Mouse (Mus musculus) Muller cell, postnatal 12 days (primary cell): ENCODE data around the gene Gm44790.

Experiments
- DNase-seq: peaks from one replicate; pipeline ENCODE4 v3.0.0-alpha.2; 2015; ENCODE audit errors: inconsistent ontology term

Gm44790 gene

DNA sequence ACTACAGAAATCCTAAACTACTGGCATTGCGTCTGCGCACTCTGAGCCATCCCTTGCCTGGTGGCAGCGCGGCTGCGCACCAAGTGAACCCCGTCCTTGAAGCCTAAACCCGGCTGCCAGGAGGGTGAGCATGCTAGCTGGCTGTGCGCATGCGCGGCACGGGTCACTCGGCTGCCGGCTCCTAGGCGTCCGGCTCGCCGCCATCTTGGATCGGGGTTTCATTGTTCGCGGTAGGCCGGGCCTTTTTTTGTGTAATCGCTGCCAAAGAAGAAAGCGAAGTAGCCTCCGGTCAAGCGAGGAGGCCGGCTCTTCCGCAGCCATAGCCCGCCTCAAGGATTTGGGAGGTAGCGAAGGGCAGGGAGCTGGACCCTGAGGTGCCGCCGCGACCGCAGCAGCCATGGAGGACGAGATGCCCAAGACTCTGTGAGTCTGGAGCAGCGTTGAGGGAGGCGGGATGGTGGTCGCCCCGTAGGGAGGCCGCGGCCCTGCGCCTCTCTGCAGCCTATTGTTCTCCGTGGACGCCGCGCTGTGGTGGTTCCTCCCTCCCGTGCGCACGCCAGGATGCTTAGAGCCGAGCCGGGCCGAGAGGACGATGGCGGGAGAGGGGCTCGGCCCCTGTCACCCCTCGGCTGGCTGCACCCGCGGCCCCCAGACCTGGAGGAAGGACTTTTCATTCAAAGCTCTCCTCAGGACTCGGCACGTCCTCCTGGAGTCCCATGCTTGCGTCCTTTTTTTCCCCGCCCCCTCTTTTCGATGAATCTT is 22.2 kb upstream of the Gm44790 start, which contains the start of gene Tia1:
Tia1 (plus strand) TSS at position 120 of the 762 bp plus-strand sequence.
- DNase-seq = peak; percentile 98

DNA sequence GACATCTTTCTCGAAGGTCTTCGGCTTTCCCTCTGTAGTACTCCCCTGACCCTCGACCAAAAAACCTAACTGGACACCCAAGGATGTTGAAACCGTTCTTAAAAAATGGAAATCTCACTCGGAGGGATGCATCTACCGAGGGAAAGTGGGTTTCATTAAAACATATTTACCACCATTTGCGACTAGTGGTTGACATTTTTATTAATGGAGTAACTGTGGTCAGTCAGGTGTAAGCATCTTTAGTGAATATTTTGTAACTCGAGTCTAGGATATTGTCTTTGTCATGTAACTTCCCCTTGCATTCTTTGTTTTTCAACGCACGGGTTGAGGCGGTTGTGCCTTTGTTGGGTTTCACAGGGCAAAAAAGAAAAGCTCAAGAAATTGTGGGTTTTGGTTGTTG is 21.5 kb upstream of the Gm44790 start:
- DNase-seq = peak; percentile 43

DNA sequence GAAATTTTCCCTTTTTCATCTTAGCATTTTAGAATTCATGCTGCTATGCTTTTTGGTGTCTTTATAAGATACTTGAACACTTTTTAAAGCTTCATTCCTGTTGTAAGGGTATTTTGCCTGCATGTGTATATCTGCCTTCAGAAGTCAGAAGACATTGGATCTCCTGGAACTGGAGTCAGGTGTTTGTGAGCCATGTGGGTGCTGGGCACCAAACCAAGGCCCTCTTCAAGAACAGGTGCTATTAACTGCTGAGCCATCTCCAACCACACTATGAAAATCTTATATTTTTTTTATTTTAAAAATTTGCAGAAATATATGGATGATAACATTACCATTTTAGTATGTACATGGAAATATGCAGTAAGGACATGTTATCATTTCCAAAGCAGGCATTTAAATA is 20.2 kb upstream of the Gm44790 start:
- no peak for DNase-seq

DNA sequence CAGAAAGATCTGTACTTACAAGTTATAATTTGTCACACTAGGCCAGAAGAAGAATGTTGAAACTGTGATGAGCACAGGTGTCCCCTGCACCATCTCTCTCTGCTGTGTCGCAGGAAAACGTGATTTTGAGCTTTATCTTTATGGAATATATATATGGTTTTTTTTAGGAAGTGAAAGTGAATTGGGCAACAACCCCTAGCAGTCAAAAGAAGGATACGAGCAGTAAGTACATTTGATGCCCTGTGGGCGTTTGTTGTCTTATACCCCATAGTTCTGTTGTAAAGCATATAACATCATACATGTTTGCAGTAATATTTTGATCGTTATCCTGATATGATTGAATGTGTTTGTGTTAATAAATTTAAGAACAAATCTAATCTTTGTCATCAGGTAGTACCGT is 7.7 kb upstream of the Gm44790 start:
- DNase-seq = no peak

DNA sequence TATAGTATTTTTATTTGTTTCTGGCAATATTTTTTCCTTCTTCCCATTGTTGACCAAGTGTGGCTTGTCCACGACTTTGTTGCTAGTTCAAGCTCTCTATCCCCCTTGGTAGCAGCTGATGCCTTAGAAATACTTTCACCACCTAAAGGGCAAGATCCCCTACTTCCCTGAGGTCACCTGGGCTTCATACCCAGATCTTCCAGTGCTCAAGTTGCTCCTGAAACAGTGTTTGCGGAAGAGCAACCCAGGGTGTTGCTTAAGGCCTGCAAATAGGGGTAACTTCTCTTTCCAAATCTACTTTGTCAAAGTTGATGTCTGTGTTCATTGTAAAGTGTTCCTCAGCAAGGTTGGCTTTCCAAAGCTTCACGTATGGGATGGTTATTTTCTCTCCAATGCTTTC is 7.2 kb upstream of the Gm44790 start:
- no peak for DNase-seq

DNA sequence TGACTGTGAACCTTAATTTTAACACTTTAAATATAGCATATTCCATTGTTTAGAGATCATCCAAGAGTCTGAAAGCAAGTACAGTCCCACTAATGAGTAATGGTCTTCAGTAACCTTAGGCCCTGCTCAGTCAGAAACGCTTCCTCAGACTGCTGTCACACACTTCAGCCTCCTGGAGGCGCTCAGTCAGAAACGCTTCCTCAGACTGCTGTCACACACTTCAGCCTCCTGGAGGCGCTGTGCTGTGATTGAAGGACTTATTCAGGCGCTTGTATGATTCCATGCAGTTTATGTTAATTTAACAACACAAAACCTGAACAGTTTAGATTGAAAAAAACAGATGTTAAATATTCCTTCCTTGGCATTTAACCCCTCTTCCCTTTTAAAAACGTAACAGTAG is 6.0 kb upstream of the Gm44790 start:
- DNase-seq = no peak

DNA sequence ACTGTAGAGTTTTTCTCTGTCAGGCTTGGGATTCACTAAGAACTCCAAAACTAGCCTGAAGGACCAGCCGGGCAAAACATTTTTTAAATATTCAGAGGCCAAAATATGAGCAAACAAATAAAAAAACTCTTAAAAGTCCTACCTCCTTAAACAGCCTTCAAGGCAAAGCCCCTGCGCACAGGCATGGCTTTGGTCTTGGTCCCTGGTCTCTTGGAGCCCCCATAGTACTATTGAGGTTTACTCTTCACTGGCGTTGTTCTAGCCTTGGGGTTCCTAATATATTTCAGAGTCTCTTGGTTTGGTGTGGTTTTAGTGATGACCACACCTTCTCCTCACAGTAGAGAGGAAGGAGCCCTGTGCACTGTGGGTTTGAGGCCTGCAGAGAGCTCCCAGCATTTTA is 5.1 kb downstream of the Gm44790 start:
- DNase-seq = no peak

DNA sequence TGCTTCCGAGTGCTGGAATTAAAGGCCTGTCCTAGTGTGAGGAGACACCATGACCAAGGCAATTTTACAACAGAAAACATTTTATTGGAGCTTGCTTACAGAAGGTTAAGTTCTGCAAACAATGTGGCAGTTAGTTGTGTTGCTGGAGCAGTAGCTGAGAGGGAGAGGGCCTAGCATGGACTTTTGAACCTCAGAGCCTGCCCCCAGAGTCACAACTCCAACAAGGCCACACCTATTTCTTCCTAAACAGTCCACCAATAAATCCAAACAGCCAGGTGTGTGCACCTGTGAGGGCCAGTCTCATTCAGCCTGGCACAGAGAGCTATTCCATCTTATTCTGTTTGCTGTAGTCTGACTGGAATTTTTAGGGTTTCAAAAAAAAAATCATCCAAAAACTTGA is 7.2 kb downstream of the Gm44790 start:
- DNase-seq = no peak

DNA sequence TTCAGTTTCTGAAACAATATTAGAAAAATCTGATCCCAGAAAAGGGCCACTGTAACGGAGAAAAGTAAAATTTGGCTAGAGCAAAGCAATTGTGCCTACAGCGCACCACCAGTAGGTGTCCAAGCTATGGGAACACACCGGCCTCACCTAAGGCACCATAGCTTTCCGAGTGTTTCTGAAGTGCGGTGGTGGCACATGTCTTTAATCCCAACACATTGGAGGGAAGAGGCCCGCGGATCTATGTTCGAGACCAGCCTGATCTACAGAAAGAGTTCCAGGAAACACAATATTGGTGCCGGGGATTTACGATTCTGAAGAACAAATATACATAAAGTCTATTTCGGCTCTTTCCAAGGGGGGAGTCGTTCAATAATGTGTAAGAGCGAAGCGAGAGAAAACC is 11.3 kb downstream of the Gm44790 start:
- peak; percentile 72 for DNase-seq

DNA sequence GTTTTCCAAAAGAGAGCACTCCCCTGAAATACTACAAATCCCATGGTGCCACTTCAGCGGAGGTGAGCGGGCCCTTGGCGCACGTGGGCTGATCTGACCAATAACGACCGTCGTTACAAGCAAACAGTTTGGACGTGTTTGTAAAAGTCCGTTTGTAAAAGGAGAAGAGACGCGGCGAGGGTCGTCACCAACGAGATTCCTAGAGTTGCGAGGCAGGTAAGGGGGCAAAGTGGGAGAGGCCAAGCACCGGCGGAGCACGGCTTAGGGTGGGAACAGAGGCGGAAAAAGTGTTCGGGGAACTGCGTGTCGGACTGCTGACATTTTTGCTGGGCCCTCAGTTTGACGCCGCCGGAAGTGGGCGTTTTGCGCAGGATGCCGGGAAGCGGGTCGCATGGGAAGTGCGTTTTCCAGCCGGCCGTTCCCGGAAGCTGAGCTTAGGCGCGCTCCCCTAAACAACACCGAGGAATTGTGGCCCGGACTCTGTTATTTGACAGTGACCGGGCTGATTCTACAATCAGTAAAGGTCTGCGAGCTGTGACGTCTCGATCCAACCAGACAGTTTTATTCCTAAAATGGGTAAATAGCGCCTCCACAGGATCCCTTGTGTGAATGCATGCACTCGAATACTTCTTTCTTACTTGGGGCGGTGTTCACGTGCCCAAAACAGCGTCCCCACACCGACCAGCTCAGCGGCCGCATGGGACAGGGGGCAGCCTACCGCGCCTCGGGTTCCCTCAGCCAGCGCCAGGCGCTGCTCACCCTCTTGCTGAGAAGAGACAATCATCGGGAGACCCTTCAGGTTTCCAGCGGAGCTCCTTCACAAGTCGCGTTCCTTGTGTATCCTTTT is 12.0 kb downstream of the Gm44790 start, which contains the start of gene C87436:
C87436 (plus strand) TSS at position 103 of the 847 bp plus-strand sequence.
- DNase-seq = peak; percentile 94

DNA sequence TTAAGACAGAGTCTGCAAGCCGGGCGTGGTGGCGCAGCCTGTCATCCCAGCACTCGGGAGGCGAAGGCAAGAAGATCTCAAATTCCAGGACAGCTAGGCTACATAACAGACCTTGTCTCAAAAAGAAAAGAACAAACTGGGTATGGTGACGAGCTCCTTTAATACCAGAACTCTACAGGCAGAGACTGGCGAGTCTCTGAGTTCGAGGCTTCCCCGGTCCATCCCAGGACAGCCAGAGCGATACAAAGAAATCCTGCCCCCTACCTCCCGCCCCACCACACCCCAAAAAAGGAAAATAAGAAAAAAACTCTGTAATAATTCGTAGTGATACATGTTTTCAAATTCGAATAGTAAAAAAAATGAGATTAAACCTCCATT is 12.7 kb downstream of the Gm44790 start:
- DNase-seq = no peak

DNA sequence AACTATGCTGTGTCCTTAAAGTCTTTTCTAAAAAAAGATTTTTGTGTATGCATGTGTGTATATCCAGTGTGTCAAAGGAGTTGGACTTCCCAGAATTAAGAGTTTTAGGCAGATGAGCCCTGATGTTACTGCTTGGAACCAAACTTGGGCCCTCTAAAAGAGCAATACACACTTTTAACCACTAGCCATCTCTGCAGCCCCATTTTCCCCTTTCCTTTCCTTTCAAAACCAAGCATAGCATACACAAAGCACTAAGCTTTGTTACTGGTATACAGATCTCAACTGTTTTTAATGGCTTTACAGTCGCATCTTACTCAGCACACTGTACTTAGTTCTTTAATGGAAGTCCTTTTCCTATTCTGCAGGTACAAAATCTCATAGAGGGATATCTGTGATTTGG is 13.1 kb downstream of the Gm44790 start:
- no peak for DNase-seq

DNA sequence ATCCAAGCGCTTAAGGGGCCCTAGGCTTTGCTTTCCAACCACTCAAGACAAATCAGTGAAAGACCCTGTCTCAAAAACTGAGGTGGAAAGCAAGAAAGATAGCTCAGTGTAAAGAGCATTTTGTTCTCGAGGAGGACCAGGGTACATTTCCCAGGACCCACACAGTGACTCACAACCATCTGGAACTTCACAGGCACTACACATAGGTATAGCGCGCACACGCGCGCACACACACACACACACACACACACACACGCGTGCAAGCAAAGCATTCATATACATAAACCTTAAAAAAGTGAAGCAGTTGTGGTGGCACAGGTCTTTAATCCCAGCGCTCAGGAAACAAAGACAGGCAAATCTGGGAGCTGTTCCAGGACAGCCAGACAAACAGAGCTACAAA is 15.1 kb downstream of the Gm44790 start:
- no peak for DNase-seq

DNA sequence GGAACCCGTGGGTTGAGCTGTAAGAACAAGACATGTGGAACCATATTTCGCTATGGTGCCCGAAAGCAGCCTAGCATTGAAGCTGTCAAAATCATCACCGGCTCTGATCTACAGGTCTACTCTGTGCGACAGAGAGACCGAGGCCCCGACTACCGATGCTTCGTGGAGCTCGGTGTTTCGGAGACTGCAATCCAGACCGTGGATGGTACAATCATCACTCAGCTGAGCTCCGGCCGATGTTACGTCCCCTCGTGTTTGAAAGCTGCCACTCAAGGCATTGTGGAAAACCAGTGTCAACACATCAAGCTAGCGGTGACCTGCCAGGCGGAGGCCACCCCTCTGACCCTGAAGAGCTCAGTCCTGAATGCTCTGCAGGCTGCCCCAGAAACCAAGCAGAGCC is 19.1 kb downstream of the Gm44790 start:
- DNase-seq = no peak

DNA sequence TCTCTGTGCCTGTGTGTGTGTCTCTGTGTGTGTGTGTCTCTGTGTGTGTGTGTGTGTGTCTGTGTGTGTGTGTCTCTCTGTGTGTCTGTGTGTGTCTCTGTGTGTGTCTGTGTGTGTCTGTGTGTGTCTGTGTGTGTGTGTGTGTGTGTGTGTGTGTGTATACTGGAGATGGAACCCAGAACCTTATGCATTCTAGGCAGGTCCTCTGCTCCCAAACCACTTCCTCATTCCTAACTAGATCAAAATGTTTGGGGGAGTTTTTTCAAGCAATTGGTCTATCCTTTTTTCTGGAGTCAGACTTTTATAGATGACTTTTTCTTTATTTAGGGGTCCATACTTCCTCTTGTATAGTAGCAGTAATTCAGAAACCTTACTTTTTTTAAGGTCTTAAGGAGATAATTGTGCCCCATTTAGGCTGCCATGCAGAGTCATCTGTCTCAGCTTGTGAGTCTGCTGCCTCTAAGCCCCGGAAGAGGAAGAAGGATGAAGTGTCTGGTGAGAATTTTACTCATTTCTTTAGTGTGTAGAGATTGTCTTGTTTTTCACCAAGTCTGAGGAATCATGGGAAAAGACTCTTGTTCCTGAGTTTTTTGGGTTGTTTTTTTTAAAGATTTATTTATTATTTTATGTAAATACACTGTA is 20.6 kb downstream of the Gm44790 start:
- no peak for DNase-seq

DNA sequence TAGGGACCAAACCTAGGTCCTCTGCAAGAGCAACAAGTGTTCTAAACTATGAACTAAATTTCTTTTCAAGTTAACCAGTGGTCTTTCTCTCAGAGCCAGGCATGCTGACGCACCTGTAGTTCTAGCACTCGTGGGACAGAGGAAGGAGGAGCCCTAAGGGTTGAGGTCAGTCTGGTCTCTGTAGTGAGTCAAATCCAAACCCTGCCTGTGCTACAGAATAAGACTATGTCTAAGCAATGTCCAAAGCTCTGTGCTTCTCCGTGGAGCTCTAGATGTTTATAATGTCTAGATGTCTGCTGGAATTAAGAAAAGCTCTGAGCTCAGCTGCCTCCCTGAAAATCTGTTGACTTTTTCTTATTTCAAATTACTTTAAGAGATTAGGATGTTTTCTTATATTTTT is 30.3 kb downstream of the Gm44790 start:
- DNase-seq = no peak

DNA sequence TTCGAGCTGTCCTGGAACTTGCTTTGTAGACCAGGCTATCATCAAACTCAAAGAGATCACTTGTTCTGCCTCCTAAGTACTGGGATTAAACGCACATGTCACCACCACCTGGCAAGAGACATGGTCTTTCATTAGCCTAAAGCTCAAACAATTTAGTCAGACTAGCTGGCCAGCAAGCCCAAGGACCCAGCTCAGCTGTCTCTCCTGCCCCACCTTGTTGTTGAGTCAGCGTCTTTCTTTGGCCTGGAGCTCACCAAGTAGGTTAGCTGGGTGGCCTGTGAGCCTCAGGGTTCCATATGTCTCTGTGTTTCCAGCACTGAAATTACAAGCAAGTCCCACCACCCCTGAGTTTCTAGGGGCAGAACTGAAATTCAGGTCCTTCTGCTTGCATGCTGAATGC is 36.6 kb downstream of the Gm44790 start:
- DNase-seq = no peak

DNA sequence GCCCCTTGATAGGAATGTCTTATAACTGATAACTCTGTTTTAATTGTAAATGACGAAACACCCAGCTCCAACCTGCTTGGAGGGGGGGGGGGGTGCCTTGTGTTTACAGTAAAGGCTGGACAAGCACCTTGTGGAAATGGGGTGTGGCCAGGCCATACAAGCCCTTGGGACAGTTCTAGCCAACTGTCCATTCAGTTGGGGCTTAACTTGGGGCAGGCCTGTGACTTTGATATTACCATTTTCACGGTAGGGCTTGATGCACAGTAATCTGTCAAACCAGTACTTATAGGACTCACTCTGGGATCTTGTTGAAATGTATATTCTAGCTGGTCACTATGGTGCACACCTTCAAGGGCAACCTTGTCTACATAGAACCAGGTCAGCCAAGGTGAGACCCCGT is 44.9 kb downstream of the Gm44790 start:
- DNase-seq = no peak

DNA sequence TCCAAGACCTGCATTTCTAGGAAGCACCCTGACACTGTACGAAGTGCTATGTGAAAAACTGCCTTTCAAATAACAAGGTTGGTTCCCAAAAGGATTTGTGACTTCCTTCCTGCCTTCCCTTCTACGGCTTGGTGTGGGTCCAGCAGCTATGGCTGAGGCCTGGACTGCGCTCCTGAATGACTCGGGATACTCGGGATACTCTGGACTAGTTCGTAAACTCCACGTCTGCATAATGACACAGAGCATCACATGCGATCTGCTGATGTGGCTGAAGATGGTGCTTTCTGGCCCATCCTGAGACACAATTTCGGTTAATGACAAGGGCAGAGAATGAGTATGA is 45.3 kb downstream of the Gm44790 start:
- DNase-seq = no peak

DNA sequence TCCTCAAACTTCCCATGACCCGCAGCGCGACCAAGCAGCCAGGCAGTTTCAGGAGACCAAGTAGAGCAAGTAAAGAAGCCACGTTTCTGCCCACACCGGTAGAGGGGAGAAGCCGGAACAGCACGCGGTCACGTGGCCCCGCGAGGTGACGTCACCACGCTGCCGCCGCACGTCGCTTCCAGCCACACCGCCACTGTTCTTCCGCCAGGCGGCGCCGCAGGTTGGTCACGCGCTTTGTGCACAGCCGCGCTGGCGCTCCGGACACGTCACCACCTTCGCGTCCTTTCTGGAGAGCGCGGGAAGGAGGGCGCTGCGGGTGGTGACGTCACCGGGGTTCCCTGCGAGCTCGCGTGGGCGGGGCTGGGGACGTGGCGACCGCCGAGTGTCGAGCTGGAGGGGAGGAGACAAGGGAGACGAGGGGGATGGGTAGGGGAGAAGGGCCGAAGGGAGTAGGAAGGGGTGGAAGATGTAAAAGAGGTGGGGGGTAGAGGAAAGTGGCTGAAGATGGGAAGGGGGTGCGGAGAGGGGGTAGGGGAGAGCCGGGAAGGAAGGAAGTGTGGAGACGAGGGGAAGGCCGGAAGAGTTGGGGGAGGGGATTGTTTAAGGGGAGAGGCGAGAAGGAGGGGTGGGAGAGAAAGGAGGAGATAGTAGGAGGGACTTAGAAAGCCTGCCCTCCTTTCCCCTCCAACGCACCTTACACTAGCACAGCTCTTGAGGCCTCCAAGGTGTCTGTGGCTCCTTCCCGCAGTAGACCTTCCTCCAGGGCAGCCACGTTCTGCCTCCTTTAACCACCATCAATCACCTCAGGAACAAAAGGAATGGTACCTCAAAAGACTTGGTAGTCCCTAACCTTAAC is 45.9 kb downstream of the Gm44790 start:
- peak; percentile 99 for DNase-seq

DNA sequence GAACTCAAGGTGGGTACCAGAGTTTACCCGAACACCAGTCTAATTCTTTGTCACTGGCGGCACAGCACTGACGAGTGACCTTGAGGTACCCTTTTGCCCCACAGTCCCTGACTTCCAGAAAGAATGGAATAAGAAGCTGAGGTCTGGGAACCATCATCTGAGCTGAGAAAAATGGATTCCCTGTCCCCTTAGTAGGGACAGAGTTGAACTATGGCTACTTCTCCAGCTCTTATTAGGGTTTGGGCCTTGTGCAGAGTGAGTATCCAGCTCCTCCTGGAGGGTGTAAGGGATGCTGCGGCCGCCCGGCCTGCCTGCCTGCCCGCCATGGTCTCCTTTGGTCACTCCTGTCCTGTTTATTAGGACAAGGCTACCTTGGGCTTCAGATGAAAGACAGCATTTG is 46.6 kb downstream of the Gm44790 start:
- DNase-seq = no peak

DNA sequence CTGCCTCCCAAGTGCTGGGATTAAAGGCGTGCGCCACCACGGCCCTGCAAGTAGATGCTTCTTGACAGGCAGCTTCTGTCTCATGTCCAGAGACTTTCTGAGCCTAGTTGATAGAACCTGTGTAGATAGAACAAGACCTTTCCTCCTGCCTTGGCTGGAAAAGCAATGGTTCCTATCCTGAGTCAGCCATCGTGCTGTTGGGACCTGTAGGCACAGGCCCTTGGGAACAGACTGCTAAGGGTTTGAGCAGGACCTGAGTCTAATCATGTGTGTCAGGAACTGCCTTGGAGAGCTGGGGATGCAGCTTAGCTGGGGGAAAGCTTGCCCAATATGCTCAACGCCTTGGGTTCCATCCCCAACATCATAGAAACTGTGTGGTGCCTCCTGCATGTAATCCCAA is 47.6 kb downstream of the Gm44790 start:
- DNase-seq = no peak
